Mouse (Mus musculus): ENCODE data around the gene Tmem252. TPM values are rescaled to one million over a fixed set of nuclear protein-coding genes. Genes with fewer than 3 reads are reported as not detected.

The Tmem252 gene
- polyA plus RNA-seq, 1 experiment from 2014 or later = 3.0 TPM

Other genes starting within 250 kb of the Tmem252 start
- 58.2 and 59.4 TPM in 2 replicates for gene Fam122a, start 196.7 kb upstream of the Tmem252 start, polyA plus RNA-seq (2015; fragmentation: Nextera tagmentation; extraction: Ambion mirVana)
- gene Pip5k1b, start 118.1 kb upstream of the Tmem252 start, polyA plus RNA-seq (2015; fragmentation: Nextera tagmentation; extraction: Ambion mirVana) = 0.34 and 0.65 TPM in 2 replicates
- gene Pgm5, start 187.8 kb downstream of the Tmem252 start, polyA plus RNA-seq (2015; fragmentation: Nextera tagmentation; extraction: Ambion mirVana) = 5.0 and 6.5 TPM in 2 replicates
- gene Gm10053, start 201.7 kb downstream of the Tmem252 start, polyA plus RNA-seq (2015; fragmentation: Nextera tagmentation; extraction: Ambion mirVana) = 206 and 207 TPM in 2 replicates
- not detected in 2 replicates for gene Foxd4, start 227.2 kb downstream of the Tmem252 start, polyA plus RNA-seq (2015; fragmentation: Nextera tagmentation; extraction: Ambion mirVana)

Measured in embryonic facial prominence, embryonic 13.5 days (tissue).